Mouse (Mus musculus) gastrocnemius, postnatal 25 days (tissue): ENCODE data around the gene Zkscan5. TPM values are rescaled to one million over a fixed set of nuclear protein-coding genes. Genes with fewer than 3 reads are reported as not detected.
"Not testable (repeated sequence)": the region's sequence is repeated elsewhere in the genome, so short reads cannot be mapped to it uniquely, and the experiment has no call there.

ENCODE experiments used
- DNase-seq: peaks from one replicate; pipeline ENCODE4 v3.0.0; 2022
- total RNA-seq, 2 experiments: library from RNA; stranded (reverse); gene quantifications; 1 replicate in 1 of 2; 2 replicates in 1 of 2; pipeline ENCODE4 v1.2.3; 2021

Gene Zkscan5
- total RNA-seq, 2 experiments from 2014 or later, result 6.7 to 6.9 TPM

GRCm38 (mm10) chr5:145213505-145213904 is 9.1 kb downstream of the Zkscan5 start:
- no peak for DNase-seq

- no peak for DNase-seq
Measured at GRCm38 (mm10) chr5:145214679-145215078, 10.3 kb downstream of the Zkscan5 start.

GRCm38 (mm10) chr5:145217746-145218145 is 13.4 kb downstream of the Zkscan5 start:
- DNase-seq, result no peak

- no peak for DNase-seq
Measured at GRCm38 (mm10) chr5:145218206-145218605, 13.8 kb downstream of the Zkscan5 start.

GRCm38 (mm10) chr5:145218671-145219070 is 14.3 kb downstream of the Zkscan5 start:
- DNase-seq, result no peak

- no peak for DNase-seq
Measured at GRCm38 (mm10) chr5:145219981-145220380, 15.6 kb downstream of the Zkscan5 start.

- no peak for DNase-seq
Measured at GRCm38 (mm10) chr5:145222840-145223239, 18.5 kb downstream of the Zkscan5 start.

- no peak for DNase-seq
Measured at GRCm38 (mm10) chr5:145223395-145223794, 19.0 kb downstream of the Zkscan5 start.

- no peak for DNase-seq
Measured at GRCm38 (mm10) chr5:145226453-145226852, 22.1 kb downstream of the Zkscan5 start.

- not testable (repeated sequence) for DNase-seq
Measured at GRCm38 (mm10) chr5:145229283-145229682, 24.9 kb downstream of the Zkscan5 start.

GRCm38 (mm10) chr5:145230641-145231040 is 26.3 kb downstream of the Zkscan5 start:
- no peak for DNase-seq

- peak; percentile 97 for DNase-seq
Measured at GRCm38 (mm10) chr5:145231367-145231871, 27.1 kb downstream of the Zkscan5 start, which contains the start of gene Zfp655. Gene Zfp655 (plus strand): TSS chr5:145231715.

- no peak for DNase-seq
Measured at GRCm38 (mm10) chr5:145231893-145232411, 27.6 kb downstream of the Zkscan5 start.

- no peak for DNase-seq
Measured at GRCm38 (mm10) chr5:145234636-145235035, 30.3 kb downstream of the Zkscan5 start.

- no peak for DNase-seq
Measured at GRCm38 (mm10) chr5:145249520-145249919, 45.2 kb downstream of the Zkscan5 start.

Other genes starting within 250 kb of the Zkscan5 start
- gene Smurf1, start 238.7 kb upstream of the Zkscan5 start, total RNA-seq, result 10 to 100 TPM; 11.5 to 12.6 TPM
- gene Gm4871, start 171.8 kb upstream of the Zkscan5 start, total RNA-seq, result not detected
- gene 1700018F24Rik, start 161.6 kb upstream of the Zkscan5 start, total RNA-seq, result not detected
- 10 to 100 TPM; 26.6 to 32.2 TPM for gene Arpc1a, start 120.7 kb upstream of the Zkscan5 start, total RNA-seq
- not detected for gene Kpna7, start 120.5 kb upstream of the Zkscan5 start, total RNA-seq
- gene Arpc1b, start 90.3 kb upstream of the Zkscan5 start, total RNA-seq, result 10 to 100 TPM; 32.4 to 46.8 TPM
- 10 to 100 TPM; 50.0 to 50.6 TPM for gene Pdap1, start 64.3 kb upstream of the Zkscan5 start, total RNA-seq
- gene Bud31, start 64.2 kb upstream of the Zkscan5 start, total RNA-seq, result 10 to 100 TPM; 48.4 to 53.7 TPM
- 10 to 100 TPM; 11.3 to 11.4 TPM for gene Ptcd1, start 37.5 kb upstream of the Zkscan5 start, total RNA-seq
- 1 to 10 TPM; 6.7 to 7.2 TPM for gene Cpsf4, start 37.3 kb upstream of the Zkscan5 start, total RNA-seq
- gene Atp5j2, start 12.5 kb upstream of the Zkscan5 start, total RNA-seq, result 100 to 1,000 TPM; 674 to 757 TPM
- gene Zkscan14, start 2.7 kb upstream of the Zkscan5 start, total RNA-seq, result 1 to 10 TPM; 7.8 to 9.7 TPM
- gene Zfp655, start 27.2 kb downstream of the Zkscan5 start, total RNA-seq, result 10 to 100 TPM; 10.9 to 12.6 TPM
- 1 to 10 TPM; 6.8 to 7.0 TPM for gene Zscan25, start 75.9 kb downstream of the Zkscan5 start, total RNA-seq
- not detected for gene Cyp3a57, start 140.7 kb downstream of the Zkscan5 start, total RNA-seq